Mouse (Mus musculus) midbrain, embryonic 14.5 days (tissue): ENCODE measurements around the gene Gramd1a. TPM values are rescaled to one million over a fixed set of nuclear protein-coding genes. Genes with fewer than 3 reads are reported as not detected.

ENCODE experiments used
- ATAC-seq: fragments of 200-750 bp; cut with Nextera tagmentation; 2 replicates; pipeline ENCODE4 v1.8.0; 2017; ENCODE audit warnings: moderate number of reproducible peaks, moderate library complexity; ENCODE audit not compliant: low FRiP score, low TSS enrichment
- DNase-seq: peaks from one replicate; pipeline ENCODE4 v3.0.0-alpha.2; 2015
- H3K27ac ChIP-seq: fragments of 300-500 bp; sonication (generic); replicated peaks from 2 replicates; pipeline ENCODE4 v1.5.1; 2014; ENCODE audit warnings: mild to moderate bottlenecking, low read depth, low read length, moderate library complexity
- H3K27me3 ChIP-seq: fragments of 300-500 bp; sonication (generic); 2 replicates; pipeline ENCODE4 v1.6.1; 2014; ENCODE audit warnings: low read length, control low read depth, mixed read lengths; ENCODE audit not compliant: control insufficient read depth, insufficient read depth
- H3K36me3 ChIP-seq: fragments of 300-500 bp; sonication (generic); 2 replicates; pipeline ENCODE4 v1.6.1; 2014; ENCODE audit warnings: low read length, control low read depth; ENCODE audit not compliant: control insufficient read depth, insufficient read depth
- H3K4me1 ChIP-seq: fragments of 300-500 bp; sonication (generic); 2 replicates; pipeline ENCODE4 v1.6.1; 2014; ENCODE audit warnings: mild to moderate bottlenecking, antibody characterized with exemption, low read length, control low read depth; ENCODE audit not compliant: control insufficient read depth, insufficient read depth
- H3K4me2 ChIP-seq: fragments of 300-500 bp; sonication (generic); 2 replicates; pipeline ENCODE4 v1.6.1; 2014; ENCODE audit warnings: mild to moderate bottlenecking, low read length, moderate library complexity
- H3K4me3 ChIP-seq: fragments of 300-500 bp; sonication (generic); replicated peaks from 2 replicates; pipeline ENCODE4 v1.5.1; 2014; ENCODE audit warnings: low read depth, low read length
- H3K9ac ChIP-seq: fragments of 300-500 bp; sonication (generic); replicated peaks from 2 replicates; pipeline ENCODE4 v1.6.1; 2014; ENCODE audit warnings: mild to moderate bottlenecking, low read length, moderate library complexity
- H3K9me3 ChIP-seq: fragments of 300-500 bp; sonication (generic); 2 replicates; pipeline ENCODE4 v1.6.1; 2016; ENCODE audit warnings: low read length, control low read depth, mixed read lengths; ENCODE audit not compliant: control insufficient read depth
- WGBS: fragments of 180-500 bp; shearing (Covaris S2); extraction: QIAGEN DNeasy Blood & Tissue Kit; methylation state at CpG from one replicate; pipeline ENCODE4 v1.1.7; 2014; 5-methylcytosine and 5-hydroxymethylcytosine counted together
- polyA plus RNA-seq: library from polyadenylated mRNA; unstranded; fragments of >200 nt; fragmentation: Nextera tagmentation; extraction: Ambion mirVana; gene quantifications from 2 replicates; pipeline ENCODE4 v1.2.1, GENCODE M21; 2014

The Gramd1a gene
- polyA plus RNA-seq, 1 experiment from 2014 or later: 205 TPM

DNA sequence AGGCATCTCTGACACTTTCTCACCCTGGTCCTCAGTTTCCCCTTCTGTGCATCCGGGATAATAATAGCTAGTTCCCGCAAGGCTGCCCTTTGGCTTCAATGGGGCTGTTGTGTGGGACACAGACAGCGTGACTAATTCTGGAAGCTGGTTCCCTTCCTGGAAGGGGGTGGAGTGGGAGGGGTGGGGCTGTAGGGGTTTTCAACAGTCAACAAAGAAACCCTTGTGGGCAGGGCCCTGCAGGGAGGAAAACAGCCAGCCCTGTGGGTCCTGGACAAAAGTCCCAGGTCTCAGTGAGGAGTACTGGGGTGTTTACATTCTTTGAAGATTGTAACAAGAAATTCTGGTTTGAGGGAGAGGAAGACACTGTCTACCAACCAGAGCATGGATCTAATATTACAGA is 70.5 kb downstream of the Gramd1a start:
- Histone ChIP-seq H3K4me1 (no peaks in the 10 kb centered on the region), H3K27me3 (no peaks in the 10 kb centered on the region), H3K4me3 (no peak overlapping the region), H3K9me3 (no peaks in the 10 kb centered on the region), H3K9ac (no peak overlapping the region), H3K4me2 (no peak overlapping the region), H3K36me3 (no peaks in the 10 kb centered on the region), H3K27ac (no peak overlapping the region)
- DNase-seq (no peak), ATAC-seq (no peak)
- 12% methylated on average over 3 of the region's 3 CpGs for WGBS

DNA sequence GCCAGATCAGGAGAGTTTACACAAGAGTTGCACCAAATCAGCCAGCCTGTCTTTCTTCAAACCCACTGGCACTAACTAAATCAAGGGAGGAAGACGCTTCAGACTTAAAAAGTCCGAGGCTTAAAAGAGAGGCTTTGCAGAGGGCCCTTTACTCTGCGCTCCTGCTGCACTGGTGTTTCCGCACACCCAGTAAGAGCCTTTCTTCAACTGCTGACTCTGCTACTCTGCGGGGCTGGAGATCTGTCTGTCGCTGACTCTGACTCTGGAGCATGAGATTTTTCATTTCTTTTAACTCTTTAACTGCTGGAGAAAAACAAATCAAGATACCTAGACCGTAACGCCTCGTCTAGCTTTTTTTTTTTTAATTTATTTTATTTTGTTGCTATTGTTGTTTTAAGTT is 71.6 kb downstream of the Gramd1a start:
- DNase-seq (no peak), ATAC-seq (no peak)
- Histone ChIP-seq H3K4me3 (no peak overlapping the region), H3K4me2 (no peak overlapping the region), H3K9me3 (no peaks in the 10 kb centered on the region), H3K9ac (no peak overlapping the region), H3K27me3 (no peaks in the 10 kb centered on the region), H3K27ac (no peak overlapping the region), H3K4me1 (no peaks in the 10 kb centered on the region), H3K36me3 (no peaks in the 10 kb centered on the region)
- WGBS: 56% methylated on average over 9 of the region's 9 CpGs

DNA sequence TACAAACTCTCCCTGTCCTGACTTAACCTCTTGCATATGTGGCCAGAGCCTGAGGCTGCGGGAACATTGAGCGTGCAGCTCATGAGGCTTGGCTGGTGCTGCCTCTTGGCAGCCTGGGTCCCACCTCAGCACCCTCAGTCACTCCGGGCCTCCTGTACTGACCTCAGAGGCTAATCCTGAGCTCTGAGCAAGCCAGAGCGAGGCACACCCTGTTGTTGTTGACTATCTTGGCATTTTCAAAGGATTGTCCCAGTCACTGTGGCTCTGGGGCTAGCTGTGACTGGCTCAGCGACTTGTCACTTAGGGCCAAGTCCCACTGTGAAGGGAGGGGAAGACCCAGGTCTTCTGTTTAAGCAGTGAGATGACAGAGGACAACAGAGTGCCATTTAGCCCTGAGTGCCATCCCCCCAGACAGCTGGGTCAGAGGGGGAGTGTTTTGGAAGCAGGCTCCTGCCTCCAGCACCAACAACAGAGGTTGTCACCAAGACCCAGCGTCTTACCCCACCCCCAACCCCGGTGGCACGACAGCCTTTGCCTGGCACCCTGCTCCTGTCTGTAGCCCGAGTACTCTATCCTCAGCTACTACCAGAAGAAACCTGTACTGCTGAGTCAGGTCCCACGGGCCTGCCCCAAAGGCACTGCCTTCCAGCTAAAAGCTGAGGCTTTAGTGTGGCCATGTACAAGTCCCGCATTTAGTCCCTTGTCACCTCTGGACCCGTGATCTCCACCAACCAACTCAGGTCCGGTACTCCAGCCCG is 72.7 kb downstream of the Gramd1a start:
- ATAC-seq (no peak), DNase-seq (no peak)
- Histone ChIP-seq H3K4me2 (no peak overlapping the region), H3K27ac (no peak overlapping the region), H3K9ac (no peak overlapping the region), H3K9me3 (no peaks in the 10 kb centered on the region), H3K4me1 (no peaks in the 10 kb centered on the region), H3K4me3 (no peak overlapping the region), H3K27me3 (no peaks in the 10 kb centered on the region), H3K36me3 (no peaks in the 10 kb centered on the region)
- WGBS: 60% methylated on average over 14 of the region's 14 CpGs

DNA sequence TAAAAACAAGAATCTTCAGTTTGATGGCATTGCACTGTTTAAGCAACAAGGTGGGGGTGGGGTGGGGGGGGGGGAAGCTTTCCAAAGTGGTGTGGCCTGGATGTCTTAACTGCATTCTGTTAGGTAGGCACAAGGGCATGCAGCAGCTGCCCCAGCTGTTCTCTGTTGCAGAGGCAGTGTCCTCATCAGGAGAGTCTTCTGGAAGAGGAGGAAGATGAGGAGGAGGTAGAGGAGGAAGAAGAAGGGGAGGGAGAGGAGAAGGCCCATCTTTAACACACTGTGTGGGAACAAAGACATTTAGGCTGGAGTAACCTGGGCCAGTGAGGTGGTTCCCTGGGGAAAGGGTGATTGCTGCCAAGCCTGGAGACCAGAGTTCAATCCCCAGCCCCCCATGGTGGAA is 73.6 kb downstream of the Gramd1a start:
- DNase-seq (no peak), ATAC-seq (no peak)
- Histone ChIP-seq H3K4me3 (no peak overlapping the region), H3K9ac (no peak overlapping the region), H3K4me2 (no peak overlapping the region), H3K9me3 (no peaks in the 10 kb centered on the region), H3K27ac (no peak overlapping the region), H3K36me3 (no peaks in the 10 kb centered on the region), H3K27me3 (no peaks in the 10 kb centered on the region), H3K4me1 (no peaks in the 10 kb centered on the region)

DNA sequence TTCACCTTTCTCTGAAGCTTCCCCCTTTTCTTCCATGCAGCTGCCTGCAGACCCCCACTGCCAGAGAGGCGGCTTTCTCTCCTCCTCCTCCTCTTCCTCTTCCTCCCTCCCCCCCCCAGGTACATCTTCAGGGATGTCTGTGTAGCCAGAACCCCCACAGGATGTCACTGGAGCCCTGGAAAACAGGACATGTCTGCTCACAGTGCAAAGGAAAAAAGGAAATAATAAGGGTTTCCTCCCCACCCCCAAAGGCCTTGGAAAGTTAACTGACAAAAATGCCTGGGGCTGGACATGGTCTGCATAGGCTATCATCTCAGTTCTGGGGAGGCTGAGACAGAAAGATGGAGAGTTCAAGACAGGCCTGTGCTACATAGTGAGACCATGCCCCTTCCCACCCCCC is 74.6 kb downstream of the Gramd1a start:
- Histone ChIP-seq H3K9me3 (no peaks in the 10 kb centered on the region), H3K4me1 (no peaks in the 10 kb centered on the region), H3K27ac (no peak overlapping the region), H3K4me2 (no peak overlapping the region), H3K4me3 (no peak overlapping the region), H3K27me3 (no peaks in the 10 kb centered on the region), H3K9ac (no peak overlapping the region), H3K36me3 (no peaks in the 10 kb centered on the region)
- DNase-seq: no peak
- no peak for ATAC-seq
- WGBS: 35% methylated on average over 1 of the region's 1 CpGs

GRCm38 (mm10) chr7:31080611-31081010 is 75.1 kb downstream of the Gramd1a start:
- H3K9me3 ChIP-seq: no peaks in the 10 kb centered on the region
- DNase-seq: no peak
- WGBS: 28% methylated on average over 3 of the region's 3 CpGs
- no peaks in the 10 kb centered on the region for H3K36me3 ChIP-seq
- no peaks in the 10 kb centered on the region for H3K27me3 ChIP-seq
- no peak overlapping the region for H3K9ac ChIP-seq
- H3K4me1 ChIP-seq: no peaks in the 10 kb centered on the region
- no peak overlapping the region for H3K4me3 ChIP-seq
- ATAC-seq: no peak
- H3K27ac ChIP-seq: no peak overlapping the region
- no peak overlapping the region for H3K4me2 ChIP-seq

Other genes starting within 250 kb of the Gramd1a start
- 1.8 and 2.8 TPM in 2 replicates for gene Mag, start 241.0 kb downstream of the Gramd1a start, polyA plus RNA-seq
- not detected in 2 replicates for gene Hamp2, start 231.2 kb downstream of the Gramd1a start, polyA plus RNA-seq
- not detected in 2 replicates for gene Hamp, start 211.9 kb downstream of the Gramd1a start, polyA plus RNA-seq
- 26.2 and 30.4 TPM in 2 replicates for gene Usf2, start 199.1 kb downstream of the Gramd1a start, polyA plus RNA-seq
- 9.9 and 15.6 TPM in 2 replicates for gene Lsr, start 182.4 kb downstream of the Gramd1a start, polyA plus RNA-seq
- gene Fam187b, start 182.1 kb downstream of the Gramd1a start, polyA plus RNA-seq: 0.36 and 0.37 TPM in 2 replicates
- gene Fxyd5, start 113.4 kb downstream of the Gramd1a start, polyA plus RNA-seq: 7.9 and 10.8 TPM in 2 replicates
- 99.9 and 159 TPM in 2 replicates for gene Fxyd7, start 104.4 kb downstream of the Gramd1a start, polyA plus RNA-seq
- gene Fxyd1, start 98.7 kb downstream of the Gramd1a start, polyA plus RNA-seq: 2.8 and 9.0 TPM in 2 replicates
- gene Lgi4, start 96.6 kb downstream of the Gramd1a start, polyA plus RNA-seq: 0.16 and 0.17 TPM in 2 replicates
- not detected in 2 replicates for gene Fxyd3, start 79.2 kb downstream of the Gramd1a start, polyA plus RNA-seq
- gene Hpn, start 40.6 kb downstream of the Gramd1a start, polyA plus RNA-seq: 0.26 TPM in 1 of 2 replicates, not detected in the other
- gene Scn1b, start 28.9 kb downstream of the Gramd1a start, polyA plus RNA-seq: 5.6 TPM in 2 replicates
- gene Scgb2b2, start 134.6 kb upstream of the Gramd1a start, polyA plus RNA-seq: not detected in 2 replicates
- not detected in 2 replicates for gene Scgb1b2, start 135.9 kb upstream of the Gramd1a start, polyA plus RNA-seq
- gene Scgb2b3, start 206.2 kb upstream of the Gramd1a start, polyA plus RNA-seq: not detected in 2 replicates
- gene Scgb1b3, start 219.7 kb upstream of the Gramd1a start, polyA plus RNA-seq: not detected in 2 replicates